Mouse (Mus musculus): ENCODE measurements around the gene Cbx6.

Gene Cbx6

DNA sequence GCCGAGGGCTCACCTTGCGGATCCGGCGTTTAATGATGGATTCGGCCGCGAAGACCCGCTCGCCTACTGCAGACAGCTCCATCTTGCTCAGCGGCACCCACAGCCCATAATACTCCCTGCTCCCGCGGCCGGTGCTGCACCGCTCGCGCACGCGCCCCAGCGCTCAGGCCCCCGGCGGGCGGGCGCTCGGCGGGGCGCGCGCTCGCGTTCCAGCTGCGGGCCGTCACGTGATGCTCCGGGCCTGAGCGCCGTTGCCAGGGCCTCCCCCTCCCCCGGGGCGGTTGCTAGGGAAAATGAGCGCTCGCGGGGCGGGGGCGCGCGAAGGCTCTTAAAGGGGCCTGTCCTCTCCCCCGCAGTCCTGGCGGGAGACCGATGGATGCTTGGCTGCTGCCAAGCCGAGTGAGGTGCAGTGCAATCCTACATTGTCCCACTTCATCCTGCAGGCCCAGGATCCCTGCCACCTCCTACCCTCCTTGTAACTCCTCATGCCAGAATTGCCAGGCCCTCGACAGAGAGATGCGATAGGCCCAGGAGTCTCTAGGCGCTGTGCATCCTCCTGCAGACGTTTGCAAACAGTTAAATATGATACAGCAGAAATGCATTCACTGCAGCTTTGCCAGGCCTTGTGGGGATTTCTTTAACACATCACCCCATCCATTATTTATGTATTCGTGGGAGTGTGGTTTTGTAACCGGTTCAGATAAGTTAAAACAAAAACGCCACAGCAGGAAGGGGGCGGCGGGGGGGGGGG lies at the start of gene Cbx6, which contains the start of gene Npcd:
TSS of gene Cbx6 (minus strand) at position 559 of the 751 bp plus-strand sequence.
TSS of gene Npcd (minus strand) at position 108 of the 751 bp plus-strand sequence.
- peak; percentile 93 for DNase-seq (ENCODE audit: low read depth, low spot score)

DNA sequence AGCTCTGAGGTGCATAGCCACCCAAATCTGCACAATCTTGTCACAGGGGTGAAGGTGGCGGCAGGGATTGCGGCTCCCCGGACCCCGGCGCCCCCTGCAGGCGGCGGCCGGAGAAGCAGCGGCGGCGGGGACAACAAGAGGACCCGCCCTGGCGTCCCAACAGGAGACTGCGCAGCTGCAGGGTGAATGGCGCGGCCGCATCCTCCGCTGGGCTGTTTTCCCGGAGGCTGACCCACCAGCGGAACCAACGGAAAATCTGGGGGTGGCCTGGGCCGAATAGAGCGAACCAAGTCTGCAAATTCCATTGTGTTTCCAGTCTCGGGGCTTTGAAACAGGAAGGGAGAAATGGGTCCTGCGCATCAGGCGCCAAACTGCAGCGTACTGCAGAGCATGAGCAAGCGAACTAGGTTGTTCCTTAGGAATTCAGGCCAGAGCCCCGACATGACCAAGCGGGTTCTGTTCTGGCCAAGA lies 48.9 kb upstream of the Cbx6 start:
- peak; percentile 94 for DNase-seq (ENCODE audit: low read depth, low spot score)

DNA sequence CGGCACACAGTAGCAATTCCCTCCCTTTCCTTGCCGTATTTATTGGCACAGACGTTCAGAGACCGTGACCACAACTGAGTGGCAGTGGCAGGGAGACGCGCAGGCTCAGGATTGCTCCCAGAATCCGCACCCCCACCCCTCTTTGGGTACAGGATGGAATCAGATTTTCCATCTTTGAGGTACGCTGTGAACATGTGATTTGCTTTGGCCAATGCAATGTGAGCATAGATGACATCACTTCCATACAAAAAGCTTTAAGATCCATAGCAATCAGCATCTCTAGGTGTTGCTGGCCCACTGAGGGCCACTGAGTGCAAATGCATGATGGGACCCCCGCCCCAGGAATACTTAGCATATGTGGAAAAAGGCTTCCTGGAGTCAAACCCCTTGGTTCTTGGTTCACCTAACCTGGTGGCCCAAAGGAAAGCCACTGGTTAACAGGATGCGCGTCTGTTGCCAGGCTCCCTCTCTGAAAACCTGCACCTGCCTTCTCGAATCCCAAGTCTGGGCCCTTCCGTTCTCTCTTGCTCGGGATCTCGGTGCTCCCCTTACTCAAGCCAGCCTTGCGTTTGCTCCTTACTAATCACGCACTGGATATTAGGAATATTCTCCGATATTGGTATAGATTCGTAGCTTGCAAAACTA lies 48.3 kb upstream of the Cbx6 start:
- DNase-seq (ENCODE audit: low read depth, low spot score), result peak; percentile 53

DNA sequence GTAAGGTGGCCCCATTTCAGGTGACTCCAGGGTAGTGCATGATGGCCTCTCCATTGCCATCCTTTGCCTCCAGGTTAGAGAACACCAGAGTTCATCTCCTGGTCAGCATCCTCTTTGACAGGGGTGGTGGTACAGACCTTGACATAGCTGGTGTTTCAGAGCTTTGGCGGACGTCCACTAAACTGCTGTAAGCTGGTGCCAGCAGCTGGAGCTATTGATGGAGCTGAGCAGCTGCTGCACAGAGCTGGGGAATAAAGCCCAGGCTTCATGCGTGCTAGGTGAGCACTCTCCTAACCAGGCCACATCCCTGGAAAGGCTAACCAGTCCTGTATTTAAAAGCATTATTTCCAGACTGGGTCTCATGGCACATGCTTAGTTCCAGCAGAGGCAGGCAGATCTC lies 46.0 kb upstream of the Cbx6 start:
- DNase-seq (ENCODE audit: low read depth, low spot score), result no peak

- DNase-seq (ENCODE audit: low read depth, low spot score), result no peak
Observed at GRCm38 (mm10) chr15:79879319-79879718, 44.8 kb upstream of the Cbx6 start.

DNA sequence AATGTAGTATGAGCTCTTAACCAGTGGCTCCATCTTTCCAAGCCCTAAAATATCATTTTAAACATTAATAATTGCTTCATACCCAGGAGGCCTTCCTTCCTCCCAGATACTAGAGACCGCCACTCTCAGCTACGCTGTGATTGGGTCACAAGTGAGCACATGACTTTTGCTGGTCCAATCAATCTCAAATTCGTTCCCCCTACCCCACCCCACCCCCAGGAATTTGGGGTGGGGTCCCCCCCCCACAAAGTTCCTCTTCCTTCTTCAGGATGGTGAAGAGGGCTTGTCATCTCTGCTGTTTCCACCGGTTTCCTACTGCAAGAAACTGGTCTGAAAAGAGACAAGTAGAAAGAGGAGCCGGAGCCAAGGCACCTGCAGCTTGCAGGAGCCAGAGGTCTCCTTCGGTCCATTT lies 44.2 kb upstream of the Cbx6 start:
- DNase-seq (ENCODE audit: low read depth, low spot score), result no peak

GRCm38 (mm10) chr15:79875261-79875995 lies 40.9 kb upstream of the Cbx6 start:
- no peak for DNase-seq (ENCODE audit: low read depth, low spot score)

DNA sequence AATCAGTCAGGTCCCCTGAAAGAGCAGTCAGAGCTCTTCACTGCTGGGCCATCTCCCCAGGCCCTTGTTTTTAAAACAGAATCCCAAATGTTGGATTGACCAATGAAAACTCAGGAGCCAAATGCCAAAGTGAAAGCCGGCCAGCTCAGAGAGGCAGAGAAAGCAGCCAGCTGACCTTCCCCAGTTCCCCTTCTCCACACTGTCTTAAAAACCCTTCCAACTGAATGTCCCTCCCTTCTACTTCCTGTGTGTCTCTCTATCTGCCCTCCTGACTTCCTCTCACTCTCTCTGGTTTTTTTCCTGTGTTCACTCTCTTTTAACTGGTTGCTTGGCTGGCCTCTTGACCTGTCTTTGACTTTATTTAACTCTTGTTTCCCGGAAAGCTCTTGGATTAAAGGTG lies 39.5 kb upstream of the Cbx6 start:
- DNase-seq (ENCODE audit: low read depth, low spot score), result no peak

DNA sequence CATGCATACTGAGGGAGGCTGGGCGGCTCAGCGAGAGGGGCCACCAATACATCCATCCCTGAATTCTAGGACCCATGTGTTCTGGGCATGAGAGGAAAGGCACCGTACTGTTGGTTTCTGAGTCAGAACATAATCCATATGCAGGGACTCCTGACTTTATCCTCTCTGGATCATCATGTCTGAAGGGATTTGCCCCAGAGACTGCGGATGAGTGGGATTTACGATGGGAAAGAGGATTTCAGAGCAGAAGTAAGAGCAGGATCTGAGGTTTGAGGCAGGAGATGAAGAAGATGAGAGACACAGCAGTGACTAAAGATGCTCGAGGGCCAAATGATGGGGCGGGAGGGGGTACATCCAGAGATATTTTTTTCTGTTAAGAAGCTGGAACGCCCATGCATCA lies 39.1 kb upstream of the Cbx6 start:
- DNase-seq (ENCODE audit: low read depth, low spot score), result no peak

GRCm38 (mm10) chr15:79867260-79868002 lies 32.9 kb upstream of the Cbx6 start:
- peak; percentile 35 for DNase-seq (ENCODE audit: low read depth, low spot score)

- DNase-seq (ENCODE audit: low read depth, low spot score), result no peak
Observed at GRCm38 (mm10) chr15:79859821-79860220, 25.3 kb upstream of the Cbx6 start.

DNA sequence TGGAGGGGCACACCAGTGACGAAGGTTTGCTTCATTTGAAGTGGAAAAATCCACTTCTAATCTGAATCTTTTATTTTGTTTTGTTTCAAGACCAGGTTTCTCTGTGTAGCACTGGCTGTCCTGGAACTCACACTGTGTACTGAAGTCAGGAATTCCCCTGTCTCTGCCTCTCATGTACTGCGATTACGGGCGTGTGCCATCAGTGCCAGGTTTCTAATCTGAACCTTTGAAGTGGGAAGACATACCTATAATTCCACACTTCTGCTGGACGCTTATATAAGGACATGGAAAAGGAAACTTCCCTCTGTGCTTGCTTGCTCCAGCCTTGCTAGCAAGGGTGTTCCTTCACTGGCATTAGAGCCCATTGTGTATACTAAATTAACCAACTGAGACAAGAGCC lies 24.5 kb upstream of the Cbx6 start:
- no peak for DNase-seq (ENCODE audit: low read depth, low spot score)

DNA sequence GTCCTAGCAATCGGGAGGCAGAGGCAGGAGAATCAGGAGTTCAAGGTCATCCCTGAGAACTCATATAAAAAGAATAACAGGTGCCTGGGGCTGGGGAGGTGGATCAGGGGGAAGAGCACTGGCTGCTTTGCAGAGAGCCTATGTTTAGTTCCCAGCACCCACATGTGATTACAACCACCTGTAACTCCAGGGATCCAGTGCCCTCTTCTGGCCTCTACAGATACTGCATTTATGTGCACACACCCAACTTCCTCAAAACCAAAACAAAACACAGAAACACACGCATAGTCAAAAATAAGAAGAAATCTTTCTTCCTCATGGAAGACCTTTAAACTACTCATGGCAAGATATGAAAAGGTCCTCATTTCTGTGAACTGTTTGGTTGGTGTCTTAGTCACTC lies 15.7 kb upstream of the Cbx6 start:
- no peak for DNase-seq (ENCODE audit: low read depth, low spot score)

GRCm38 (mm10) chr15:79847100-79847499 lies 12.6 kb upstream of the Cbx6 start:
- DNase-seq (ENCODE audit: low read depth, low spot score), result no peak

GRCm38 (mm10) chr15:79845986-79846385 lies 11.5 kb upstream of the Cbx6 start:
- no peak for DNase-seq (ENCODE audit: low read depth, low spot score)

- no peak for DNase-seq (ENCODE audit: low read depth, low spot score)
Observed at GRCm38 (mm10) chr15:79842985-79843384, 8.5 kb upstream of the Cbx6 start.

DNA sequence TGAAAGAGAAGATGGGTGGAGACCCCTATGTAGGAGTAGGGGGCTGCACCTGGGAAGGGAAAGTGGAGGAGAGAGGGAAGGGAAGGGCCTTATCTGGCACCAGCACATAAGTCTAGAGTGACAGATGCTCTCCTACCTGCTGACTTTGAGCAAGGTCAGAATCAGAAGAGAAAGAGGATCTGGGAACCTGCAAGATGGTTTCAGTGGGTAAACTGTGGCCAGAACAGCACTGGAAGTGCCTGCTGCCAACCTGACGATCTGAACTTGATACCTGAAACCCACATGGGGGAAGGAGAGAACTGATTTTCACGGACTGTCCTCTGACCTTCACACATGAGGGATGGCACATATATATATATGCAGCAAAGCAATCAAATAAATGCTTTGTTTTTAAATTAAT lies 5.8 kb upstream of the Cbx6 start:
- no peak for DNase-seq (ENCODE audit: low read depth, low spot score)

DNA sequence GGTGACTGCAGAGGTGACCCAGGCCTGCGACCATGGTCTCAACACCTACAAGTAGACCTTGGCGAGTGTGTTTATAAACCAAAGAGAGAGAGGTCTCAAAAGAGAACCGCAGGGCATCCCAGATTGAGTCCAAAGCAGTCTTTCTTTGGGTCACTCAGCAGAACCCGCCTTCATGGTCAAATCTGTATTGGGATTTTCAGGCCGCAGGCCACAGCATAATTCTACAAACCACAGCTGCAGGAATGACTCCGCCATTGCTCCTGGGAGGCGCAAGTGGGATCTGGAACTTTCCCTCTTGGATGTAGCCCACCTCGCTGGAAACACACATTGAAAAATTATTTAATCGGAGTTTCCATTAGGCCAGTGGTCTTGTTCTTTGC lies 383 bp upstream of the Cbx6 start:
- no peak for DNase-seq (ENCODE audit: low read depth, low spot score)

- peak; percentile 26 for DNase-seq (ENCODE audit: low read depth, low spot score)
Observed at GRCm38 (mm10) chr15:79833251-79834050, 1.0 kb downstream of the Cbx6 start.

DNA sequence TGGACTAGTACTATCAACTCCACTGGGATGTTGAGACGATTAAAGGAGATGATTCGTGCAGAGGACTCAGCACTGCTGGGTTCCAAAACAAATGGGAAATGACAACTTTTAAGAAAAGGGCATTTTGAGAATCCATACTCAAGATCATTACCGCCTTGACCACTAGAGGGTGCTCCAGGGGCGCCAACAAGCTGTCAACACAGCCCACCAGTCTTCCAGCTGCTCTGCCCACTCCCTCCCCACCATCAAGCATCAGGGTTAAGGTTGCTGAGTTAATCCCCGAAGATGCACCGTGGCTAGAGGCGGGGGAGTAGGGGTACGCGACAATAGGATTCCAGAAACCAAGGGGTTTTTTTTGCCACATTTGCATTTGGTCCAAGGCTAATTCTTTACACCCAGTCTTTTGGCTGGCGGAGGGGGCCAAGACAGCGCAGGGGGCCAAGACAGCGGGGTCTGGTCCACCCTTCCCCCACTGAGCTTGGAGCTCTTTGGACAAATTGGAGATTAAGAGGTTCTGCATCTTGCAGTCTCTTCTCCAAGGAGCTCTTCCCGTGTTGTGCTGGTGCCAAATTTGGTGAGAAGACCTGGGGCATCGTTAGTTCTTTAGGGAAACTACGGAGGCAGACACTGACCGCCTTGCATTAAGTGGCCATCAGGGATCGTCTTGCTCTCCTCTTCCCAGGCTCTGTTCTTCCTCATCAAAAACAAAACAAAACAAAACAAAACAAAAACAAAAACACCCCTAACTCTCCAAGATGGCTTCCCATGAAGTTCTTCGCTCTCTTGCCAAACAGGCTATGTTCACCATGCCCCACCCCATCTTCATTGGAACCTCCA lies 2.2 kb downstream of the Cbx6 start:
- peak; percentile 88 for DNase-seq (ENCODE audit: low read depth, low spot score)

All from CD4-positive, CD25-positive, alpha-beta regulatory T cell, adult 2 months (primary cell).